Mouse (Mus musculus) lung, postnatal 0 days (tissue): ENCODE measurements around the gene Lama1.

Experiments used
- CTCF ChIP-seq: IDR thresholded peaks from 2 replicates; pipeline ENCODE4 v1.5.1; 2016; ENCODE audit warnings: antibody characterized with exemption, mild to moderate bottlenecking
- EP300 ChIP-seq: IDR thresholded peaks from 2 replicates; pipeline ENCODE4 v1.6.1; 2016; ENCODE audit warnings: antibody characterized with exemption, mild to moderate bottlenecking, control low read depth

DNA sequence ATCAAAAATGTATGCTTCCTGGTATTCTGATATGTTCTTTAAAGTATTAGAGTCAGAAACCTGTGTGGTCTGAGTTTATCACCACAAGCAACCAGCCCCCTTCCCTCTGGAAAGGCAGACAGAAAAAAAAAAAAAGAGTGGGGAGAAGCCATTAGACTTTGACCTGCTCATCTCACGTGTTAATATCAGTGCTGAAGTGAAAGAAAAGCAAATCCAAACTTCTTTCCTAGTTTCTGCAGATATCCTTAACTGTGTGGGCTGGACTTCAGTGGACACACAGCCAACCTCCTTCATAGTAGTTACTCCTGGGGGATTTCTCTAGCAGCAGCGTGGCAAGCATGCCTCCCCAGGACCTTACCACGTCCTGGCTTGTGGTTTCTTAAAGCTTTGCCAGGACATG is 34.0 kb downstream of the Lama1 start:
- TF ChIP-seq CTCF (no peak), EP300 (no peak)
